Mouse (Mus musculus) liver, postnatal 0 days (tissue): Measurements from ENCODE around the gene Selenop. TPM values are rescaled to one million over a fixed set of nuclear protein-coding genes. Genes with fewer than 3 reads are reported as not detected.
A peak's percentile ranks its signal among the peaks of the same experiment; 100 is the strongest.

Experiments
- ATAC-seq: fragments of 200-750 bp; cut with Nextera tagmentation; 2 replicates; pipeline ENCODE4 v1.8.0; 2017; ENCODE audit warnings: mild to moderate bottlenecking, moderate library complexity
- DNase-seq: peaks from one replicate; pipeline ENCODE4 v3.0.0-alpha.2; 2016
- H3K27ac ChIP-seq: fragments of 300-500 bp; sonication (generic); 2 replicates; pipeline ENCODE4 v1.5.1; 2014; ENCODE audit warnings: antibody characterized with exemption, moderate library complexity, mild to moderate bottlenecking, low read depth
- H3K27me3 ChIP-seq: fragments of 300-500 bp; sonication (generic); 2 replicates; pipeline ENCODE4 v1.6.1; 2014; ENCODE audit warnings: low read length, control low read depth, mixed read lengths; ENCODE audit not compliant: insufficient read depth
- H3K36me3 ChIP-seq: fragments of 300-500 bp; sonication (generic); replicated peaks from 2 replicates; pipeline ENCODE4 v1.6.1; 2014; ENCODE audit warnings: mild to moderate bottlenecking, control low read depth, low read length, moderate library complexity, mixed read lengths; ENCODE audit not compliant: insufficient read depth
- H3K4me1 ChIP-seq: fragments of 300-500 bp; sonication (generic); 2 replicates; pipeline ENCODE4 v1.6.1; 2014; ENCODE audit warnings: antibody characterized with exemption, mild to moderate bottlenecking, control low read depth; ENCODE audit not compliant: insufficient read depth
- H3K4me2 ChIP-seq: fragments of 300-500 bp; sonication (generic); 2 replicates; pipeline ENCODE4 v1.6.1; 2014; ENCODE audit warnings: low read depth, mild to moderate bottlenecking, low read length, moderate library complexity, mixed read lengths
- H3K4me3 ChIP-seq: fragments of 300-500 bp; sonication (generic); 2 replicates; pipeline ENCODE4 v1.5.1; 2014; ENCODE audit warnings: low read depth, low read length
- H3K9ac ChIP-seq: fragments of 300-500 bp; sonication (generic); replicated peaks from 2 replicates; pipeline ENCODE4 v1.6.1; 2014; ENCODE audit warnings: mild to moderate bottlenecking, moderate library complexity
- H3K9me3 ChIP-seq: fragments of 300-500 bp; sonication (generic); 2 replicates; pipeline ENCODE4 v1.6.1; 2016; ENCODE audit warnings: mild to moderate bottlenecking, control low read depth, low read length, mixed read lengths
- CTCF ChIP-seq: sonication (generic); IDR thresholded peaks from 2 replicates; pipeline ENCODE4 v1.5.1; 2016; ENCODE audit warnings: antibody characterized with exemption, low read depth
- EP300 ChIP-seq: IDR thresholded peaks from 2 replicates; pipeline ENCODE4 v1.6.1; 2016; ENCODE audit warnings: antibody characterized with exemption, low read depth, mild to moderate bottlenecking
- WGBS: fragments of 180-500 bp; shearing (Covaris S2); extraction: QIAGEN DNeasy Blood & Tissue Kit; methylation state at CpG from one replicate; pipeline ENCODE4 v1.1.7; 2014; ENCODE audit not compliant: insufficient replicate concordance; 5-methylcytosine and 5-hydroxymethylcytosine counted together
- polyA plus RNA-seq: library from polyadenylated mRNA; unstranded; fragments of >200 nt; fragmentation: Nextera tagmentation; extraction: Ambion mirVana; gene quantifications from 2 replicates; pipeline ENCODE4 v1.2.1, GENCODE M21; 2015

The Selenop gene
- polyA plus RNA-seq, 1 experiment from 2014 or later = 4,176 TPM

DNA sequence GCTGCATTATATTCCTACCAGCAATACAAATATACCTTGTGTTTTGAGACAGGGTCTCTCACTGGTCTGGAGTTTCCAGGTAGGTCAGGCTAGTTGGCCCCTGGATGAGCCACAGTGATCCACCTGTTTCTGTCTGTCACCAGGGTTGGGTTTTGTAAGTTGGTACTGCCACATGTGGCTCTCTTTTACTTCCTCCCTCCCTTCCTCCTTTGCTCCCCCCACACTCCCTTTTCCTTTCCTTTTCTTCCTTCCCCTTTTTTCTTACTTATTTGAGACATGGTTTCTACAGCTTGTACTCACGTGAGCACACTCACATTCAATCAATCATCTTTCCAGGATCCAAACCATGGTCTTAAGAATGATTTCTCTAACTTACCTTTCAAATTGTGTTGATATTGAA is 25.1 kb downstream of the Selenop start:
- WGBS = 28% methylated on average over 1 of the region's 1 CpGs
- no peak overlapping the region for H3K4me3 ChIP-seq
- H3K4me2 ChIP-seq = no peak overlapping the region
- H3K4me1 ChIP-seq = no peaks in the 10 kb centered on the region
- TF ChIP-seq CTCF (no peak), EP300 (no peak)
- H3K9me3 ChIP-seq = no peaks in the 10 kb centered on the region
- no peak overlapping the region for H3K9ac ChIP-seq
- no peak overlapping the region for H3K27ac ChIP-seq
- DNase-seq (no peak), ATAC-seq (no peak)
- no peaks in the 10 kb centered on the region for H3K36me3 ChIP-seq
- no peaks in the 10 kb centered on the region for H3K27me3 ChIP-seq

GRCm38 (mm10) chr15:3295986-3296385 is 27.6 kb downstream of the Selenop start:
- no peaks in the 10 kb centered on the region for H3K9me3 ChIP-seq
- H3K9ac ChIP-seq = no peak overlapping the region
- no peaks in the 10 kb centered on the region for H3K4me1 ChIP-seq
- 65% methylated on average over 1 of the region's 1 CpGs for WGBS
- H3K4me2 ChIP-seq = no peak overlapping the region
- H3K27ac ChIP-seq = no peak overlapping the region
- no peak for ATAC-seq
- no peaks in the 10 kb centered on the region for H3K36me3 ChIP-seq
- TF ChIP-seq CTCF (peak; percentile 12; the same call in 1 of the 2 replicates), EP300 (no peak)
- H3K27me3 ChIP-seq = no peaks in the 10 kb centered on the region
- H3K4me3 ChIP-seq = no peak overlapping the region
- no peak for DNase-seq

DNA sequence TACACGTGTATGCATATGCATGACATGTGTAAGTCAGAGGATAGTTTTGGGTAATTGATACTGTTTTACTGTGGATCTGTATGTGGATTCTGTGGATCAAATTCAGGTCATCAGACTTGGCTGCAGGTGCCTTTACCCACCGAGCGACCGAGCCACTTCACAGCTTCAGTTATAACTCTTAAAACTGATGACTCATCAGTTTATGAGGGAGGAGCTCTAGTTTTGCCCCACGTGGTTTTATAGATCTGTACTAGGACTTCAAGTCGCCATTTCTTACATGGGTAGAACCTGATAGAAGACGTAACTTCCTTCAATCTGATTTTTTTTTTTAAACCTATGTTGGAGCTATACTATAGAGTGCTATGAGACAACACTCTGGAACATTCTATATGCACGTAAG is 29.3 kb downstream of the Selenop start:
- Histone ChIP-seq H3K4me3 (no peak overlapping the region), H3K4me1 (no peaks in the 10 kb centered on the region), H3K4me2 (no peak overlapping the region), H3K9me3 (no peaks in the 10 kb centered on the region), H3K27me3 (no peaks in the 10 kb centered on the region), H3K36me3 (no peaks in the 10 kb centered on the region), H3K9ac (no peak overlapping the region), H3K27ac (no peak overlapping the region)
- TF ChIP-seq CTCF = no peak
- no peak for TF ChIP-seq EP300
- DNase-seq (no peak), ATAC-seq (no peak)
- WGBS = 70% methylated on average over 8 of the region's 8 CpGs

GRCm38 (mm10) chr15:3300361-3301100 is 32.2 kb downstream of the Selenop start:
- Histone ChIP-seq H3K27ac (no peak overlapping the region), H3K9me3 (no peaks in the 10 kb centered on the region), H3K4me2 (no peak overlapping the region), H3K4me1 (no peaks in the 10 kb centered on the region), H3K9ac (no peak overlapping the region), H3K27me3 (no peaks in the 10 kb centered on the region), H3K4me3 (no peak overlapping the region), H3K36me3 (no peaks in the 10 kb centered on the region)
- no peak for DNase-seq
- TF ChIP-seq CTCF = no peak
- no peak for TF ChIP-seq EP300
- 74% methylated on average over 4 of the region's 4 CpGs for WGBS
- ATAC-seq = no peak

- no peaks in the 10 kb centered on the region for H3K4me1 ChIP-seq
- no peaks in the 10 kb centered on the region for H3K9me3 ChIP-seq
- 85% methylated on average over 12 of the region's 12 CpGs for WGBS
- H3K9ac ChIP-seq = no peak within 1 kb of the TSS
- ATAC-seq (no peak), DNase-seq (no peak)
- TF ChIP-seq EP300 = no peak
- no peak for TF ChIP-seq CTCF
- no peaks in the 10 kb centered on the region for H3K27me3 ChIP-seq
- H3K4me3 ChIP-seq = no peak within 1 kb of the TSS
- no peak within 1 kb of the TSS for H3K4me2 ChIP-seq
- no peaks in the 10 kb centered on the region for H3K36me3 ChIP-seq
- H3K27ac ChIP-seq = no peak within 1 kb of the TSS
Observed at GRCm38 (mm10) chr15:3303426-3303825, 35.1 kb downstream of the Selenop start, which contains the start of gene Ccdc152. TSS of gene Ccdc152 (minus strand) at chr15:3303526.

GRCm38 (mm10) chr15:3309856-3310255 is 41.5 kb downstream of the Selenop start:
- Histone ChIP-seq H3K36me3 (no peaks in the 10 kb centered on the region), H3K9me3 (no peaks in the 10 kb centered on the region), H3K4me3 (no peak overlapping the region), H3K9ac (no peak overlapping the region), H3K27me3 (no peaks in the 10 kb centered on the region), H3K27ac (no peak overlapping the region), H3K4me2 (no peak overlapping the region), H3K4me1 (no peaks in the 10 kb centered on the region)
- 75% methylated on average over 3 of the region's 3 CpGs for WGBS
- no peak for ATAC-seq
- DNase-seq = no peak
- no peak for TF ChIP-seq EP300
- no peak for TF ChIP-seq CTCF

- TF ChIP-seq CTCF (no peak), EP300 (no peak)
- DNase-seq = no peak
- H3K4me1 ChIP-seq = no peaks in the 10 kb centered on the region
- H3K4me3 ChIP-seq = no peak overlapping the region
- ATAC-seq = no peak
- H3K9me3 ChIP-seq = no peaks in the 10 kb centered on the region
- H3K36me3 ChIP-seq = no peaks in the 10 kb centered on the region
- no peak overlapping the region for H3K4me2 ChIP-seq
- no peak overlapping the region for H3K27ac ChIP-seq
- no peaks in the 10 kb centered on the region for H3K27me3 ChIP-seq
- no peak overlapping the region for H3K9ac ChIP-seq
Observed at GRCm38 (mm10) chr15:3312937-3313336, 44.6 kb downstream of the Selenop start.
